8 mouse cellular contexts compared by ENCODE assay signal in the genomic region with DNA sequence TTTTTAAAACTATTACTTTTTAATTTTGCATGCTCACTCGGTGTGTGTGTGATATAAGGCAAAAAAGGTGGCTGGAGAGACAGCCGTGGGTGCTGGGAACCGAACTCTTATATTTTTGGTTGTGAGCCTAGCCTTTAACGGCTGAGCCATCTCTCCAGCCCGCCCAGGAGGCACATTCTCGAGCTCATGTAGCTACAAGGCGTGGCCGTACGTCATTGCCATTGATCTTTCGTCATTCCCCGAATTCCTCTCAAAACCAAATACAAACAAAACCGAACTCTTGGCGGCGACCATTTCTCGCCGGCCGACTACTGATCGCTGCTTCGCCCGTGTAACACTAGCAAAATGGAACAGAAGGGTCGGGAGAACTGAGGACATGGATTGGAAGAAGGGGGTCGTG. TPM values are rescaled to one million over a fixed set of nuclear protein-coding genes. Genes with fewer than 3 reads are reported as not detected.
A peak's percentile ranks its signal among the peaks of the same experiment; 100 is the strongest.
DNase-seq lines count a peak whose midpoint lies in the region; ATAC-seq and TF ChIP-seq lines count a peak whose summit lies in the region.
"Not testable (repeated sequence)": the region's sequence is repeated elsewhere in the genome, so short reads cannot be mapped to it uniquely, and the experiment has no call there.

No protein-coding gene starts in this region.

- peak overlapping the region; percentile 89 for H3K9ac ChIP-seq in forebrain, postnatal 0 days
- peak overlapping the region; percentile 71 for H3K9ac ChIP-seq in lung, embryonic 14.5 days

- peak overlapping the region; percentile 33 for H3K4me2 ChIP-seq in forebrain, postnatal 0 days (ENCODE audit: low read depth)
- H3K4me2 ChIP-seq in lung, embryonic 14.5 days: peak overlapping the region; percentile 47

- H3K27ac ChIP-seq in cerebellum, adult 2 months (ENCODE audit: insufficient read depth, low read length): peak overlapping the region; percentile 38
- peak overlapping the region; percentile 95 for H3K27ac ChIP-seq in forebrain, postnatal 0 days (ENCODE audit: low read depth, low read length)
- peak overlapping the region; percentile 92 for H3K27ac ChIP-seq in lung, embryonic 14.5 days (ENCODE audit: low read depth)

- H3K27me3 ChIP-seq in cerebellum, adult 2 months (ENCODE audit: control insufficient read depth, insufficient read depth, low read length); forebrain, postnatal 0 days (ENCODE audit: insufficient read depth, low read length); lung, embryonic 14.5 days (ENCODE audit: insufficient read depth, low read length): not testable (repeated sequence)

- not testable (repeated sequence) for H3K36me3 ChIP-seq in forebrain, postnatal 0 days (ENCODE audit: insufficient read depth); lung, embryonic 14.5 days (ENCODE audit: insufficient read depth)

- TF ChIP-seq POLR2A in cerebellum, adult 2 months (IDR thresholded peaks at IDR 0.05; ENCODE audit: borderline replicate concordance, insufficient read depth, low read length): not testable (repeated sequence)

- peak; percentile 34 for ATAC-seq in forebrain, postnatal 0 days
- peak; percentile 38 for ATAC-seq in lung, embryonic 14.5 days (ENCODE audit: insufficient read depth)
- ATAC-seq in neutrophil, adult 5-6 weeks (ENCODE audit: extremely low read depth, insufficient number of reproducible peaks, low FRiP score, poor library complexity, severe bottlenecking): peak; percentile 34; the same call in 1 of the 2 replicates

- not testable (repeated sequence) for H3K9me3 ChIP-seq in forebrain, postnatal 0 days (ENCODE audit: low read length); lung, embryonic 14.5 days (ENCODE audit: low read depth, low read length)

- WGBS in cerebellum, adult 2 months: under 1% methylated on average over 22 of the region's 22 CpGs
- WGBS in forebrain, postnatal 0 days: under 1% methylated on average over 22 of the region's 22 CpGs
- WGBS in lung, embryonic 14.5 days: 1% methylated on average over 22 of the region's 22 CpGs

- H3K4me1 ChIP-seq in cerebellum, adult 2 months (ENCODE audit: control insufficient read depth, insufficient read depth, low read length); forebrain, postnatal 0 days (ENCODE audit: insufficient read depth); lung, embryonic 14.5 days (ENCODE audit: insufficient read depth): not testable (repeated sequence)

- peak; percentile 68 for DNase-seq in MEL-GATA-1-ER (ENCODE audit: extremely low read depth, low read depth)
- peak; percentile 89 to 97 for DNase-seq in cerebellum, adult 2 months
- DNase-seq in forebrain, postnatal 0 days: peak; percentile 95
- peak; percentile 94 for DNase-seq in heart, postnatal 4 days
- peak; percentile 91 to 98 for DNase-seq in layer of hippocampus, adult 8-10 months (ENCODE audit: low spot score in 2 of 2)
- peak; percentile 96 for DNase-seq in lung, embryonic 14.5 days
- peak; percentile 70 to 82 for DNase-seq in thymus, adult 18-20 months

- TF ChIP-seq CTCF in cerebellum, adult 2 months (IDR thresholded peaks at IDR 0.05; ENCODE audit: borderline replicate concordance, insufficient read depth, low read depth, low read length); forebrain, postnatal 0 days (IDR thresholded peaks at IDR 0.05; ENCODE audit: low read depth); lung, embryonic 14.5 days (IDR thresholded peaks at IDR 0.05; ENCODE audit: low read depth): not testable (repeated sequence)

- peak overlapping the region; percentile 50 for H3K4me3 ChIP-seq in cerebellum, adult 2 months (replicated peaks; ENCODE audit: insufficient read depth, low read depth, low read length)
- peak overlapping the region; percentile 51 for H3K4me3 ChIP-seq in forebrain, postnatal 0 days (ENCODE audit: low read depth, low read length)
- H3K4me3 ChIP-seq in lung, embryonic 14.5 days (ENCODE audit: low read depth, low read length): peak overlapping the region; percentile 59

RNA-seq across cellular contexts. Expression of gene Klrb1c, which starts 29.0 kb away (rescaled TPM):
- polyA plus RNA-seq in cerebellum, adult 2 months (2012; rRNA removed): 0.08 TPM in 1 of 2 replicates, not detected in the other
- 0.08 and 0.24 TPM in 2 replicates for total RNA-seq in forebrain, postnatal 0 days (2014; rRNA removed)
- 0.24 TPM in 1 of 2 replicates, not detected in the other for polyA plus RNA-seq in forebrain, postnatal 0 days (2015; fragmentation: Nextera tagmentation; extraction: Ambion mirVana)
- not detected for total RNA-seq in heart, postnatal 4 days (2021)
- under 1 TPM in 2 of 4 experiments, not detected in 2; 0.12 to 0.25 TPM for total RNA-seq in layer of hippocampus, adult 8-10 months (2022)
- 0.26 and 0.32 TPM in 2 replicates for polyA plus RNA-seq in lung, embryonic 14.5 days (2014; fragmentation: Nextera tagmentation; extraction: Ambion mirVana)
- total RNA-seq in neutrophil, adult 5-6 weeks (2017): 2.4 and 3.2 TPM in 2 replicates

RNA-seq across cellular contexts. Expression of gene Klrb1, which starts 37.2 kb away (rescaled TPM):
- not detected in 2 replicates for polyA plus RNA-seq in cerebellum, adult 2 months (2012; rRNA removed)
- total RNA-seq in forebrain, postnatal 0 days (2014; rRNA removed): not detected in 2 replicates
- polyA plus RNA-seq in forebrain, postnatal 0 days (2015; fragmentation: Nextera tagmentation; extraction: Ambion mirVana): 0.42 and 0.62 TPM in 2 replicates
- not detected for total RNA-seq in heart, postnatal 4 days (2021)
- under 1 TPM in 2 of 4 experiments, not detected in 2; 0.52 to 0.66 TPM for total RNA-seq in layer of hippocampus, adult 8-10 months (2022)
- not detected in 2 replicates for polyA plus RNA-seq in lung, embryonic 14.5 days (2014; fragmentation: Nextera tagmentation; extraction: Ambion mirVana)
- 0.61 and 0.93 TPM in 2 replicates for total RNA-seq in neutrophil, adult 5-6 weeks (2017)

Comparison
In these comparisons a context has a peak if more than half of its experiments do, and no peak if none do; other contexts are left out.
1. Peak in every context shown above with its lines: DNase-seq, ATAC-seq, H3K4me3 ChIP-seq and H3K27ac ChIP-seq.
2. H3K27ac ChIP-seq: peak in every context shown above with its lines; median percentile 95 in forebrain, postnatal 0 days; 92 in lung, embryonic 14.5 days; 38 in cerebellum, adult 2 months.